Mouse (Mus musculus) frontal cortex, postnatal 25 days (tissue): ENCODE results near the gene Fdps.
"Not testable (repeated sequence)": the region's sequence is repeated elsewhere in the genome, so short reads cannot be mapped to it uniquely, and the experiment has no call there.

Experiments used
- DNase-seq, 2 experiments: peaks; one replicate each; pipeline ENCODE4 v3.0.0; 2022; ENCODE audit warnings: low spot score in 2 of 2

Fdps gene

GRCm38 (mm10) chr3:89102495-89103290 is 934 bp upstream of the Fdps start:
- DNase-seq: no peak

- peak in 1 of 2 experiments; percentile 57 for DNase-seq
Measured at GRCm38 (mm10) chr3:89101459-89101811, 324 bp downstream of the Fdps start.

GRCm38 (mm10) chr3:89100811-89101210 is 948 bp downstream of the Fdps start, which contains the start of gene Gm43738:
Gm43738 (minus strand) TSS chr3:89101099.
- DNase-seq: no peak

- DNase-seq: no peak
Measured at GRCm38 (mm10) chr3:89094021-89094420, 7.7 kb downstream of the Fdps start.

GRCm38 (mm10) chr3:89093175-89093574 is 8.6 kb downstream of the Fdps start, which contains the start of gene Rusc1:
Rusc1 (minus strand) TSS chr3:89093311.
- peak; percentile 78 to 88 for DNase-seq

GRCm38 (mm10) chr3:89092509-89093090 is 9.2 kb downstream of the Fdps start:
- no peak for DNase-seq

GRCm38 (mm10) chr3:89091811-89092508 is 9.8 kb downstream of the Fdps start:
- no peak for DNase-seq

- DNase-seq: peak; percentile 64 to 74
Measured at GRCm38 (mm10) chr3:89090694-89091655, 10.8 kb downstream of the Fdps start.

GRCm38 (mm10) chr3:89089882-89090591 is 11.7 kb downstream of the Fdps start:
- DNase-seq: peak; percentile 69 to 83

- no peak for DNase-seq
Measured at GRCm38 (mm10) chr3:89088974-89089373, 12.8 kb downstream of the Fdps start.

- peak; percentile 74 to 77 for DNase-seq
Measured at GRCm38 (mm10) chr3:89087338-89088110, 14.2 kb downstream of the Fdps start.

- DNase-seq: no peak
Measured at GRCm38 (mm10) chr3:89084654-89085190, 17.0 kb downstream of the Fdps start.

GRCm38 (mm10) chr3:89084133-89084532 is 17.6 kb downstream of the Fdps start:
- no peak for DNase-seq

- not testable (repeated sequence) for DNase-seq
Measured at GRCm38 (mm10) chr3:89082287-89082686, 19.5 kb downstream of the Fdps start.

GRCm38 (mm10) chr3:89077383-89077782 is 24.4 kb downstream of the Fdps start:
- DNase-seq: no peak

GRCm38 (mm10) chr3:89067265-89067664 is 34.5 kb downstream of the Fdps start:
- DNase-seq: no peak

- no peak for DNase-seq
Measured at GRCm38 (mm10) chr3:89061696-89062095, 40.1 kb downstream of the Fdps start.

- DNase-seq: no peak
Measured at GRCm38 (mm10) chr3:89058783-89059182, 43.0 kb downstream of the Fdps start.

GRCm38 (mm10) chr3:89058361-89058760 is 43.4 kb downstream of the Fdps start:
- no peak for DNase-seq
